Mouse (Mus musculus): ENCODE measurements around the gene Pias1.
"Not testable (repeated sequence)": the region's sequence is repeated elsewhere in the genome, so short reads cannot be mapped to it uniquely, and the experiment has no call there.

Pias1 gene

DNA sequence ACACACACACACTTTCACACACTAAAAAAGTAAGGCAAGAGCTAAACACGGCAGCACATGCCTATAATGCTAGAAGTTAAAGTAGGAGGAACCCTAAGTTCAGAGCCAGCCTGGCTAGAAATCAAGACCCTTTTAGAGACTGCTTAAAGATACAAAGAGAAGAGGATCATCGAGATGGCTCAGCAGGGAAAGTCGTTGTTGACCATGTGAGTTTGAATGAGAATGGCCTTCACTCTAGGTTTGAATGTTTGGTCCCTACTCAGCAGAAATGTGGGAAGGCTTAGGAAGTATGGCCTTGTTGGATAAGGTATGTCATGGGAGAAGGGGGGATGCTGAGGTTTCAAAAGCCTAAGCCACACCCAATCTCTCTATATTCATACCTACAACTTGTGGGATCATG is 46.8 kb downstream of the Pias1 start:
- no peak for DNase-seq (ENCODE audit: low spot score)

GRCm38 (mm10) chr9:62935854-62936253 is 51.9 kb downstream of the Pias1 start:
- no peak for DNase-seq (ENCODE audit: low spot score)

DNA sequence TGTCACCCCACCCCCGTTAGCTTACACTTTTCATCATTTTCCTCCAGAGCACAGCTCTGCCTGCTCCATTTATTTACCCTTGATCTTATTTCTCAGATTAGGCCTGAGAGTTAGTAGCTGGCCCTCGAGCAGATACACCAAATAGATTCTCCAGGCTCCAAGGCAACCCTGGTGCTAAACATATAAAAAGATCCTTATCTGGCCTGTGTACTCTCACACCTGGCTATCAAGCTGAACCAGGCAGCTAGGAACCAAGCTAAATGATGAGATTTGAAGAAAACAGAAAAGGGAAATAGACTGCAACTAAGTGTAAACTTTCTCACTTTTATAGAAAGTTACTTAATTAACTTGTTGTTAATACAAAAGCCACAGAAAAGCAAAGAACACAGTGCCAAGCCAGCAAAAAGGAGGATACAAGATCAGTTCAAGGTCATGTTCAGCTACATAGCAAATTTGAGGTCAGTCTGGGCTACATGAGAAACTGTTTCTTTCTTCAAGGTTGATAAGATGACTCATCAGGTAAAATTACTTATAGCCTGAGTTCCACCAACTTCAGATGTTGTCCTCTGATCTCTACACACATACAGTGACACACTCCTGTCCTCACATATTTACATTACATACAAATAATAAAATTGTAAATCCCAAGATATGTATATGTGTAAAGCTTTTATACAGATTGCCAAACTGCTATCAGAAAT is 52.9 kb downstream of the Pias1 start:
- peak; percentile 49 for DNase-seq (ENCODE audit: low spot score)

DNA sequence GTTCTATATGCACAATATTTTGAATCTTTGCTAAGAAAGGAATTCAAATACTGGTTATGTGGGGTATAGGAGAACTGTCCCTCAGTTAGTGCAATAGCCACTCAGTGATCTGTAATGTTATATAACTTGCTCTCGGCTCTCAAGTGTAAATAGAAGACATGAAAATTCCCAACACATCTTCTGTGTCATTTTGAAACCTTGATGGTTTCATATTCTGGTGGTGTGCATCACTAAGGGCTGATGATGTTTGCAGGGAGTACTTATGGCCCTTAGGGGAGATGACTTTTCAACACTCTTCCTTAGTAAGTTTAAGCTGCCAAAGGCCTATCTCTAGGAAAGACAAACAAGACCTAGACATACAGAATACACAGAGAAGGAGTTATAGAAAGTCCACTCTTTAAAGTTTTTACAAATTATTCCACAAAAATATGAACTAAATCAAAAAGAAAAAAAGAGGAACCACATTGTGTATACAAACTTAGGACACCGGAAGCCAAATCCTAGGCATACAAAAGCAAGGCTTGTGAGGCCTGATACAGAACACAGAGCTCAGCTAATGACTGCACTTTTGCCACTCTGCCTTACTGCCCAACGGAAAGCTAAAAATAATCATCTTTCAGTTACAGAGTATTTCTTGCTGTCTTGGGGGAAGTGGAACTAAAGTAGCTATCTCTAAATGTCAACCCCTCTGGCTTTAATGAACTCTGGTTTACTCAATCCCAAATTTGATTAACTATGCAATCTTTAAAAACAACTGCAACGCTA is 55.0 kb downstream of the Pias1 start:
- no peak for DNase-seq (ENCODE audit: low spot score)

- no peak for DNase-seq (ENCODE audit: low spot score)
These were observed 62.7 kb downstream of the Pias1 start for GRCm38 (mm10) chr9:62924886-62925610.

GRCm38 (mm10) chr9:62920877-62921276 is 66.8 kb downstream of the Pias1 start:
- DNase-seq (ENCODE audit: low spot score) = no peak

- no peak for DNase-seq (ENCODE audit: low spot score)
These were observed 70.7 kb downstream of the Pias1 start for GRCm38 (mm10) chr9:62917059-62917458.

GRCm38 (mm10) chr9:62913390-62914069 is 74.2 kb downstream of the Pias1 start:
- DNase-seq (ENCODE audit: low spot score) = no peak

DNA sequence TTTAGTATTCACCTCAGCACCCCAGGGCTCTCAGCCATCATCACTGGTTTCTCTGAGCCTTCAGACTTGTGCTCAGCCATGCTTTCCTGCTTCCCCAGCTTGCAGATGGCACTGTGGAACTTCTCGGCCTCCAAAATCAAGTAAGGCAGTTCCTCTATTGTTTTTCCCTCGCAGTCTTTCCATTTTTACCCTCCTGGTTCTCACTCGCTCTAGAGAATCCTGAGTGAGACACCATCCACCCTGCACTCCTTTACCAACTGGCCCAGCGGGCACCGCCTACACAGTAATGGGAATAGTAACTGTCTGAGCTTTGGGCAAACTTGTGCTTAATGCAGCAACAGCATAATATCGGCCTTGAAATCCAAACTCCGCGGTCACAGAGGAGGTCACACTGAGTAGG is 82.7 kb downstream of the Pias1 start:
- no peak for DNase-seq (ENCODE audit: low spot score)

DNA sequence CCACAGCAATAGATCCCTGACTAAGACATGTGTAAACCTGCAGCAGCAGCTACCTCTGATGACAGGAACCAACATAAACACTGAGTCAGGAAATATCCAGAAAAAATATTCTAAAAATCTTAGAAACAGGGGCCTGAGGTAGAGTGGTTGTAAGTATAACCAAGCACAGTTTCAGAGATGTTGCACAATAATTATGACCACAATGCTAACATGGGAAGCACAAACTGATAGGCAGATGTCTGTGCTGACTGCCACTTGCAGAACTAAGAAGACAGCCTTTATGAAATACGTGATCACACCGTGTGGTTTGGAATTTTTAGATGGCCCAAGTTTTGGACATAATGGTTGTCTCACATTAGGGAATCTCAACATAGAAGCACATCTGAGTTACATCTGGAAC is 83.9 kb downstream of the Pias1 start:
- DNase-seq (ENCODE audit: low spot score) = no peak

GRCm38 (mm10) chr9:62901736-62902135 is 86.0 kb downstream of the Pias1 start:
- DNase-seq (ENCODE audit: low spot score) = no peak

- DNase-seq (ENCODE audit: low spot score) = peak; percentile 53
These were observed 93.2 kb downstream of the Pias1 start for GRCm38 (mm10) chr9:62894486-62894885.

GRCm38 (mm10) chr9:62881871-62882270 is 105.9 kb downstream of the Pias1 start:
- peak; percentile 34 for DNase-seq (ENCODE audit: low spot score)

DNA sequence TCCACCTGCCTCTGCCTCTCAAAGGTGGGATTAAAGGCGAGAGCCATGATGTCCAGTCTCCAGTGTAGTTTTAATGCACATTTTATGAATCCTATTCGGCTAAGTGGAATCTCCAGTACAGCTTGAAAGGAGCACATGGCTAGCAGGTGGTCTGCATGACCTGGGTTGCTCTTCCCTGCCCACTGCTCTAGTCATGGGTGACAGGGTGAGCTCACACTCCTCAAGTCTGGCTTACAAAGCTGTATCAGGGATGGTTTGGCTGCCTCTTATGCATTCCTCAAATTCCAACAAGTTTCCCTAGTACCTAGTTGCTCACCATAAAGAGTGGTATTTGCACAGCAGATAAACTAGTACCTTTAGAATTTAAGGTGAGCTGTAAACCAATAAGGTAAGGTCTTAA is 109.9 kb downstream of the Pias1 start:
- no peak for DNase-seq (ENCODE audit: low spot score)

GRCm38 (mm10) chr9:62876966-62877616 is 110.6 kb downstream of the Pias1 start:
- DNase-seq (ENCODE audit: low spot score) = no peak

GRCm38 (mm10) chr9:62870728-62871127 is 117.0 kb downstream of the Pias1 start:
- no peak for DNase-seq (ENCODE audit: low spot score)

DNA sequence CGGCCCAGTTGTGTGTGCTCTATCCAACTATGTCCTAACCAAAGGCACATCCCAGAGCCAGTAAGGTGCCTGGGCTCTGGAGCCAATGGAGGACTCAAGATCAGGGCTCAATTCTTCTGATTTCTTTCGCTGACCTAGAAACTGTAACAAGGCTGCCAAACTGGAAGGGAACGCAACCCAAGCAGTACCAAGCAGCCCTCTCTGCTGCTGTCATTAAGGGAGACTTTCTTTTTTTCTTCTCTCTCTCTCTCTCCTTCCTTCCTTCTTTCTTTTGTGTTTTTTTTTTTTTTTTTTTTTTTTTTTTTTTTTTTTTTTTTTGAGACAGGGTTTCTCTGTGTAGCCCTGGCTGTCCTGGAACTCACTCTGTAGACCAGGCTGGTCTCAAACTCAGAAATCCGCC is 118.5 kb downstream of the Pias1 start:
- not testable (repeated sequence) for DNase-seq (ENCODE audit: low spot score)

DNA sequence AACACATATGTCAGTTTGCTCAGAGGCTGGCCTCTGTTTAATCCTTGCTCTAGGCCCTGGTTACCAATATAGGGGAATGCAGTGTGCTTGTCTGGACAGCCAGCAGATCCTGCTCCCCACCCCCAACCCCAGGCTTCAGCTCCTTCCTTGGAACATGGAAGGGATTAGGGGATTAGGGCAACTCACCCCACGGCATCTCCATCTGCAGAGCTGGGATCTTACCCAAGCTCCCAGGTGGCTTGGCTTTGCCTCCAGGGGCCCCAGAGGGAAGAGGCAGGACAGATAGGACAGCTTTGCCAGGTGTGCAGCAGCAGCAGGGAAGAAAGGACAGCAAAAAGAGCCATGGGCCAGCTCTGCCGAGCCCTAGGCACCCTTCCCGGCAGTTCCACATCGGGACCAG is 126.9 kb downstream of the Pias1 start:
- DNase-seq (ENCODE audit: low spot score) = no peak

DNA sequence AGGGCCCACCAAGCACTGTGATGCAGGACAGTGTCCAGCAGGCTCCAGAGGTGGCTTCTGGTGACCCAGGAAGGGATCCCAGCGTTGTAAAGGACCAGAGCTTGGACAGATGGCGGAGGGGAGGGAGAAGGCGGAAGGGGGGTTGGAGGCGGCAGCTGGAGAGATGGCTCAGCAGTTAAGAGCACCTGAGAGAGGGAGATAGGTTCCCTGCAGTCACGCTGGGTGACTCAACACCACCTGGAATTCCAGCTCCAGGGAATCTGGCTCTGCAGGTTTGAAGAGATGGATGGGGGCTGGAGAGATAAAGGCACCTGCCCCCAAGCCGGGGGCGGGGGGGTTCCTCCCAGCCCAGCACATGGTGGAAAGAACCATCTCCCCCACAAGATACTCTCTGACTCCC is 127.6 kb downstream of the Pias1 start:
- DNase-seq (ENCODE audit: low spot score) = not testable (repeated sequence)

DNA sequence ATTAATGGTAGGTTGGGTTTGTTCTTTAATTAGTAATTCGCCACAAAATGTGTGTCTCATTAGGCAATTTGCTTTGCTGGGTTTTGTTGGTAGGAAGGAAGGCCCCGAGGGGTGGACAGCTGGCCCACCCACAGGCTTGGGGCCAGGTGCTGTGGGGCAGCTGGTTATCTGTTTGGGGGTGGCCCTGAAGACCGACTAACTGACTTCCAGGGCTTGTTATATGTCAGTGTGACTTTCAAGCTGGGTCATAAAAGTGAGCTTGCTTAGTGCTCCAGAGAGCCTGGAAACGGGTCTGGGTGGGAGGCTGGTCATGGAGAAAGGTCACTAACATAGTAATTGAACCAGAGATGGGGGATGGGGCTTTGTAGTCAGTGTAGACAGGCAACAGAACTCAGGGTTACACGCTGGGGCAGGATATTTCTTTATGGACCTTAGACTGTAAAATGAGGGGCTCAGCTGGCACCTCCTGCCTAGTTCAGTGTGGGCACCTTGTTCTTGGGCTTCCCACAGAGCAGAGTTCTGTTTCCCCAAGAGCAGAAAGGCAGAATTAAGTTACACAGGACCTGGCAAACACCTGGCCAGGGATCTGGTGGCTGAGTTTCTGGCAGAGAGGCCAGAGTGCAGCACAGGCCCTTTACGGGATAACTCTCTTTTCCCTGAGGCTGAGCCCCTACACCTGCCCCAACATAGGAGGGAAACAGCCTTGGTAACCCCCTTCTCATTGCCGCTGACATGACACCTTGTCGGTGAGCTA is 129.3 kb downstream of the Pias1 start:
- no peak for DNase-seq (ENCODE audit: low spot score)

DNA sequence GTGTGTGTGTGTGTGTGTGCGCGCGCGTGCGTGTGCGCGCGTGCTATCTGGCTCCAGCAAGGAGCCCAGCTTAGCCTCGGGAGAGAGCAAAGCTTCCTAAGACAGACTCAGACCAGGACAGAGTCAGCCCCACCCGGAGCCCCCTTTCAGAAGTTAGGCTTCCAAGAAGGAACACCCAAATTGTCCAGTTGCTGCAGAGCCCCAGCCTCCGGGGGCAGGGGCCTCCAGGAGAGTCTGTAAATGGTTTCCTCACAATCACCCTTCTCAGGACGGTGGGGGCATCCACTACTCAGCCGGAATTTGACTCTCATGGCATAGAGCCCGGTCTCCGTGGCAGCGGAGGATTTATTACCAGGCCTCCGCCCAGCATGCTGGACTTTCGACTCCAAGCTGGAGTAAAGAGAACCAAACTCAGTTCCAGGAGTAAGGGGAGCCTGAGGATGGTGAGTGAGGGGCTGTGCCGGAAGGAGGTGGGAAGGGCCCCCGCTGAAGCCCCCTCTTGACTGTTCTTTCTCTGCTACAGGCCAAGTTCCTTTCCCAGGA is 129.9 kb downstream of the Pias1 start, which contains the start of gene Calml4:
TSS of gene Calml4 (plus strand) at position 362 of the 543 bp plus-strand sequence.
- DNase-seq (ENCODE audit: low spot score) = peak; percentile 46
